35 mouse cellular contexts compared by ENCODE assay signal in genomic region chr11:65881465-65881864, GRCm38 (mm10).
"Had no signal": no experiment of that assay in that cellular context is flagged by ENCODE, and none has a peak within 500 bp of the region (broad histone marks: within the 10 kb centered on the region; RNA-seq: fewer than 3 reads in every experiment).

No protein-coding gene starts in this region.

- DNase-seq: heart, postnatal 10 days; heart, postnatal 14 days; heart, postnatal 36 days; heart, postnatal 4 days; kidney, adult 11 months; kidney, adult 18-20 months; kidney, adult 2 months; kidney, adult 8-10 months; kidney, adult 9 months; kidney, postnatal 10 days; kidney, postnatal 14 days; kidney, postnatal 25 days; kidney, postnatal 36 days; kidney, postnatal 4 days; layer of hippocampus, adult 9-11 months; layer of hippocampus, postnatal 36 days had no signal

- H3K36me3 ChIP-seq: heart, embryonic 10.5 days; heart, embryonic 12.5 days; heart, embryonic 13.5 days; heart, embryonic 15.5 days; hindbrain, embryonic 10.5 days; hindbrain, embryonic 12.5 days; hindbrain, embryonic 13.5 days; hindbrain, embryonic 15.5 days; intestine, embryonic 15.5 days; kidney, embryonic 15.5 days had no signal

- H3K9ac ChIP-seq: heart, embryonic 12.5 days; heart, embryonic 13.5 days; heart, embryonic 15.5 days; hindbrain, embryonic 12.5 days; hindbrain, embryonic 13.5 days; hindbrain, embryonic 14.5 days; hindbrain, embryonic 15.5 days; intestine, embryonic 15.5 days; kidney, embryonic 15.5 days had no signal

- H3K4me1 ChIP-seq: heart, embryonic 10.5 days; heart, embryonic 12.5 days; heart, embryonic 13.5 days; heart, embryonic 15.5 days; hindbrain, embryonic 10.5 days; hindbrain, embryonic 12.5 days; intestine, embryonic 15.5 days; kidney, embryonic 15.5 days had no signal

- H3K4me2 ChIP-seq: heart, embryonic 11.5 days; heart, embryonic 12.5 days; heart, embryonic 13.5 days; heart, embryonic 15.5 days; hindbrain, embryonic 12.5 days; hindbrain, embryonic 13.5 days; hindbrain, embryonic 14.5 days; hindbrain, embryonic 15.5 days; intestine, embryonic 15.5 days; kidney, embryonic 15.5 days had no signal

- H3K9me3 ChIP-seq: heart, embryonic 10.5 days; heart, embryonic 12.5 days; heart, embryonic 13.5 days; heart, embryonic 15.5 days; hindbrain, embryonic 10.5 days; hindbrain, embryonic 12.5 days; hindbrain, embryonic 13.5 days; hindbrain, embryonic 15.5 days; intestine, embryonic 15.5 days; kidney, embryonic 15.5 days had no signal

- H3K27ac ChIP-seq: heart, embryonic 10.5 days; heart, embryonic 13.5 days; heart, embryonic 15.5 days; hindbrain, embryonic 10.5 days; hindbrain, embryonic 12.5 days; hindbrain, embryonic 13.5 days; hindbrain, embryonic 14.5 days; hindbrain, embryonic 15.5 days; hindbrain, postnatal 0 days; intestine, embryonic 15.5 days; kidney, embryonic 15.5 days; kidney, postnatal 0 days; layer of hippocampus, adult 2 months had no signal

- ATAC-seq: hindbrain, embryonic 16.5 days; hindbrain, postnatal 0 days; inflammation-experienced regulatory T-cells, adult 6 months; intestine, embryonic 15.5 days; intestine, embryonic 16.5 days; intestine, postnatal 0 days had no signal

- H3K4me3 ChIP-seq: heart, embryonic 10.5 days; heart, embryonic 12.5 days; heart, embryonic 13.5 days; heart, embryonic 15.5 days; hindbrain, embryonic 10.5 days; hindbrain, embryonic 12.5 days; hindbrain, embryonic 13.5 days; hindbrain, embryonic 15.5 days; intestine, embryonic 15.5 days; kidney, embryonic 15.5 days; layer of hippocampus, adult 2 months had no signal

- H3K27me3 ChIP-seq: heart, embryonic 12.5 days; heart, embryonic 13.5 days; heart, embryonic 15.5 days; hindbrain, embryonic 12.5 days; hindbrain, embryonic 13.5 days; hindbrain, embryonic 15.5 days; intestine, embryonic 15.5 days; kidney, embryonic 15.5 days had no signal
